Mouse (Mus musculus): ENCODE data around the gene Cdh23.

Gene Cdh23

DNA sequence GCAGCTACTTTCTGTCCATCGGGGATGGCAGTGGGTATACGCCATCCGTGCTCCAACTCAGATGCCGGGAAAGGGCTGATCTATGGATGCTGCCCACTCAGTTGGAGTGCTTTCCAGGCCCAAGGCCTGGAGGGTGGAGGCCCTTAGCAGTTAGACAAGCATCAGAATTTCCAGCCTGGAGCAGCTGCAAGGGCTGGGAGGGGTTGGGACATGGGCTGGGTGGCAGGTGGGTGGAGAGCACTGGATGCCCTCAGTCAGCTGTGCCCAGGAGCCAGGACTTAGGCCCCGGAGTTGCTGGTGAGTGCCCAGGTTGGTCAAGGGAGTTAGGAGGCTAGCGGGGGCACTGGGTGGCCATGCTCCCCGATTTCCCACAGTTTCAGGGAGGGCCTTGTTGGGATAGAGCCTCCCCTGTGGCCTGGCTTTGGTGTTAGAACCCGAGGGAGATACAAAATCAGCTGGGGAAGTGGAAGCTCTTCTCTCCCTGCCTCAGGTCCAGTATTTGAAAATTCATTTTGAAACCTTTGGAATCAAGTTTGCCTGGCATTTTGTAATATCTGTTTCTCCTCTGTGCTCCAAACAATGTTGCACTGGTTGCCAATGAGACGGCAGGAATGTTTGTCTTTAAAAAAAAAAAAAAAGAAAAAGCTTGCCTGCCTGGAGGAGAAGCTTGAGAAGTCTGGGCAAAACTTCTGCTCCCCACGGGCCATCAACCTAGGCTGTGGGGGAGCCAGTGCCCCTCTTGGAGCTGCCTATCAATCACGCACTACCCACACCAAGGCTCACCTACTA lies 295.6 kb downstream of the Cdh23 start:
- no peak for ATAC-seq (ENCODE audit: low TSS enrichment)

DNA sequence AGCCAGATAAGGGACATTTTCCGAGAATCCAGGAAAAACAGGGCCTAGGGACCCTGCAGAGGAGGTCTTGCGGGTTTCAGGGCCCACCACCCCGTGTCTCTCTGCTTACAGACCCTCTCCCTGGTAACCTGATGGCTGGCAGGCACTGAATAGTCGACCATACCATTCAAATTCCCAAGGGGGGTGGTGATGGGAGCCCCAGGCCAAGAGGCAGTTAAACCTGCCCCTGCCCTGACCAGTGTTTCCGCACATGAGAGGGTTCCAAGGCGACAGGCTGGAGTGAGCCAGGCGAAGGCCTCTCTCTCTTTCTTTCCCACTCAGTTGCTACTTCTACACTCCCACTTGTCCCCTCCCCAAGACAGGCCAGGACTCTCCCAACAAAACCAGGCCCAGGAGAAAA lies 296.8 kb downstream of the Cdh23 start, which contains the start of gene Gm17455:
TSS of gene Gm17455 (plus strand) at position 278 of the 400 bp plus-strand sequence.
- ATAC-seq (ENCODE audit: low TSS enrichment), result no peak

DNA sequence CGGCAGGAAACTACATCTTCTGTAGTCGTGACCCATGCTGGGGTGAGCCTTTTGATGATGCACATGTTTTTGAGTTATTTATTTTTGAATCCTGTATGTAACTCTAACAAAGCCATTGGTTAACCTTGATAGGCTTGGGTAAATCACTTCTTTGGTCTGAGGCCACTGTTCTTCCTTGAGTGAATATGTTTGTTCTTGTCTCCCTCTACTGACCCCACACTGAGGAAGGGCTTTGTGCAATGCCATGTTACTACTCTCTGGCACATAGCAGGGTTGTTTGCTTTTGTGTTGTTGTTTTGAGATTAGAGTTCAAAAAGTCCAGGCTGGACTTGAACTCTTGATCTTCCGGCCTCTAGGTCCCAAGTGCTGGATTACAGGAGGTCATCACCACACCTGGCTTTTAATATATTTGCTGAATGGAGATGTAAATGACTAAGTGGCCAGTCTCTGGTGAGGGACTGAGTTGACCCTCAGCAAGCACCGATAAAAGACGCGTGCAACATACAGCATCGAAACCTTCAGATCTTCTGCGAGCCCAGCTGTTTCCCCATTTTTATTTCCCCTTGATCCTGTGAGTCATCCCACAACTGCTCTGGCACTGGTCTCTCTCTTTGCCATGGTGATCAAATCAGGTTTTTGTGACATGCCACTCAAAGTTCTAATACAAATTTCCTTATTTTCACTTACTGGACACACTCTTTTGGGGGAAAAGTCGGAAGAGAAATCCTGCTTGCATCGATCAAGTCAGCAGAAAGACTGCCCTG lies 298.1 kb downstream of the Cdh23 start:
- no peak for ATAC-seq (ENCODE audit: low TSS enrichment)

DNA sequence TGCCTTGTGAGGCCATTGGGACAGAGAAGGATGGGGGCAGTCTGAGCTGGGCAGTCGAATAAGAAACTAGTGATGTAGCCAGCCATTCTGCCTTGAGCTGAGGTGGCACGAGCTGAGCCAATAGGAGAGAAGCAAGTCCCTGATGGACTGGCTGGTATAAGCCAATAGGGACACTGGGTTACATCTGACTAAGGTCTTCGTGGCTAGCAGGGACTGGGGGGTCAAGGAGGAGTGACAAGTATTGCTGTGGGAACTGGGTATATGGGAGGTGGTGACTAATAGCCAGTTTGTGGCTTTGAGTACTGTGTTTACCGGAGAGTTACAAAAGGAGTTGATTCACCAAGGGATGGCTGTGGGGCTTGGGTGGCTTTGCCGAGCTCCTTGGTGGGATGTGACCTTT lies 300.7 kb downstream of the Cdh23 start:
- ATAC-seq (ENCODE audit: low TSS enrichment), result no peak

DNA sequence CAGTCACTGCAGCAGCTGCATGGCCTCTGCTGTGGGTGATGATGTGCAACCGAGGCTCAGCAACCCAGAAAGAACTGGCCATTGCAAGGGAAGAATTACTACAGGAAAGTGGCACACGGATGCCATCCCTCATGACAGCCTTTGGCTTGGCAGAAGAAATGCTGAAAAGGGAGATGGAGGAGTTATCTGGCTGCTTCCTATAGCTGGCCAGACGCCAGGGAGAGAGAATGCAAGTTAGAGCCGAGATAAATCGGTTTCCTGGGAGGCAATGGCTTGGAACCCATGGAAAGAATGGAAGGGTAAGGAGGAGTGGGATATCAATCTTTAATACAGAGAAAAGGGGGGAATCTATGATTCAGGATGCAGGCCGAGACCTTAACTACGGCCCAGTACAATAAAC lies 301.4 kb downstream of the Cdh23 start:
- ATAC-seq (ENCODE audit: low TSS enrichment), result peak; percentile 44; the same call in 1 of the 2 replicates

DNA sequence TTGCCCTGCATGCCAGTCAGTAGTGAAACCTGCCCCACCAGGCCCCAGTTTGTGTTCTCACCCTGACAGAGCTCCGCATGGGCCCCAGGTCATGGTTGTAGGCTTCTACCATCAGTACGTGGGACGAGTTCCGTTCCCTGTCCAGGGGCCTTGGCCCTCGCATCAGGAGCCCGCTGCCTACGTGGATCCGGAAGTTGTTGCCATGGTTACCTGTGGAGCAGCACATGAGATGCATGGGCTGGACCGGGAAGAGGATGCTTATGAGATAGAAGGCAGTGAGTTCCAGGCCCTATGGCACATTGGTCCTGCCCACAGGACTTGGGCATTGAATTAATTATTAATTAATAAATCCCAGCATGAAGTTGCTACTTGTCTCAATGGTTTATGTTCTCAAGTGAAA lies 304.6 kb downstream of the Cdh23 start:
- ATAC-seq (ENCODE audit: low TSS enrichment), result no peak

DNA sequence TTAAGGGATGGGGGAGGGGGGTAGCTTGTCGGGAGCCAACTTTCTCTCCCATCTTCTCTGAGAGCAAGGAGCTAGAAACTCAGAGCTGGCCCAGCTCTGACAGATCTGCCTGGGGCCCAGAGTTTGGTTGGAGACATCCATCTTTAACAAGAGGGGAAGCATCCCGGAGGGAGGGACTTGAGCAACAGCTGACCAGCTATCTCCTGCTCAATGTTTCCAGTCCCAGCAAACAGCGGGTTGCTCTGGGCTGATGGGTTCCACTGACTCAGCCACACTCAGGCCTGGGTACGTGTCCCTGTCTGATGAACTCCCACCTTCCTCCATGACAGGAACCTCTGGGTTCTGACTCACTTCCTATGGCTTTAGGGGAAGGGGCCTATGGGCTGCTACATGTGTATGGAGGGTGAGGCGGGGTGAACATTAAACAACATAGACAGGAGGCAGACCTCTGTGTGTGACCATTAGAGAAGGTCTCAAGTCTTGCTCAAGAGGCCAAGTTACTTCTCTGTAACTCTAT lies 305.3 kb downstream of the Cdh23 start:
- ATAC-seq (ENCODE audit: low TSS enrichment), result no peak

DNA sequence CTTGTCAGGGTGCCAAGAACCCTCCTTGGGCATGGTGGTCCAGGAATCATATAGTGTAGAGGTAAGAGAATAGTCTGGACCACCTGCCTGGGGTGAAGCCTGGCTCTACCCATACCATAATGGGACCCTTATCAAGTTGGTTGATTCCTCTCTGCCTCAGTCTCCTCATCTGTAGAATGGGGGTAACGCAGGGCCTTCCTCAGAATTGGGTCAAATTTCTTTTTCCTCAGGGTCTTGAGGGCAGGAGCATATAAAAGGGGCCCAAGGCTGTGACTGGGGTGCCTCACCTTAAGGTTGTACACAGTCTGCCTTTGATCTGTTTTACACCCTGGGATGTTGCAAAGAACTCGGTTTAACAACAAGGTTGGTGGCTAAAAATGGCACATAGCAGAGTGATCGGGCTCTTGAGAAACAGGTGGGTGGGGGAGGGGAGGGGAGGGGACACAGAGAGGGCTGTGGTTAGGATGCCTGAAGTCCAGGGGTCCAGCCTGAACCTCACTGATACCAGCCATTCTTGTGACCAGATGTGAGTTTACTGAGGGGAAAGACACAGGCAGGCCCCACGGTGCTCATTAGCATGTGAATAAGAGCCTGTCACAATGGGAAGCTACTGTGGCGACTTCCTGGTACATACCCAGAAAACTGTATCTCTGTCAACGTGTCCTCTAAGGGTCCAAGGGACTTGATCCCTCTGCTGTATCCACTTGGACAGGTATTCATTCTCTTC lies 305.9 kb downstream of the Cdh23 start:
- ATAC-seq (ENCODE audit: low TSS enrichment), result no peak

DNA sequence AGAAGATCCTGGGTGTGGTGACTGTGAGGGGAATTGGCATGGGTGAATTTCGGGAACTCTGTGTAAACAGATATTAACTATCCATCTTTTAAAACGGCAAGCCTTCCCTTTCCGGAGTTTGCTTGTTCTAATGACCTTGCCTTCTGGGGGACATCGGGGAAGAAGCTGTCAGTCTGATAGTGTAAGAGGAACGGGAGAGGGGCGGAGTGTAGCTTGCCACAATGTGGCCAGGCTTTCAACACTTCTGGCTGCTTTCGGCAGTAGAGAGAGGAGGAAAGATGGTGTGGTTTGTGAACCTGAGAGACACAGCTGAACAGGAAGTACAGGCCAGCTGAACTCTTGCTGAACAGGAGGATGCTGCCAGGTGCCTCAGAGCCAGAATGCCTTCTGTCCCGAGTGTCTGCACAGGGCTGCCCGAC lies 306.8 kb downstream of the Cdh23 start:
- no peak for ATAC-seq (ENCODE audit: low TSS enrichment)

DNA sequence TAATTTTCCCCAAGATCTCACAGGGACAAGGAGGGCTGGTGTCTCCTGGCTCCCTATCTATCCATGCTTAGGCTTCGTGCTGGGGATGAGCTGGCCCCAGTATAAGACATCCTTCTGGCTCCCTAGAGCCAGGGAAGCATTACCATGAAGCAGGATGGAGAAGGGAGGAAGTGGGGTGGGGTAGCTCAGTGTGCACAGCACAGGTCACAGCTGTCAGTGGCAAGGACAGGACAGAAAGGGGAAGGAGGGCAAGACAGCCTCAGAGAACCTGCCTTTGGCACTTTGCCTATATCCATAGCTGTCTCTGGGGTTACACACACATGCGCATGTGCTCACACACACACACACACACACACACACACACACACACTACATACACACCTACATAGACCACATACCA lies 308.0 kb downstream of the Cdh23 start:
- ATAC-seq (ENCODE audit: low TSS enrichment), result no peak

DNA sequence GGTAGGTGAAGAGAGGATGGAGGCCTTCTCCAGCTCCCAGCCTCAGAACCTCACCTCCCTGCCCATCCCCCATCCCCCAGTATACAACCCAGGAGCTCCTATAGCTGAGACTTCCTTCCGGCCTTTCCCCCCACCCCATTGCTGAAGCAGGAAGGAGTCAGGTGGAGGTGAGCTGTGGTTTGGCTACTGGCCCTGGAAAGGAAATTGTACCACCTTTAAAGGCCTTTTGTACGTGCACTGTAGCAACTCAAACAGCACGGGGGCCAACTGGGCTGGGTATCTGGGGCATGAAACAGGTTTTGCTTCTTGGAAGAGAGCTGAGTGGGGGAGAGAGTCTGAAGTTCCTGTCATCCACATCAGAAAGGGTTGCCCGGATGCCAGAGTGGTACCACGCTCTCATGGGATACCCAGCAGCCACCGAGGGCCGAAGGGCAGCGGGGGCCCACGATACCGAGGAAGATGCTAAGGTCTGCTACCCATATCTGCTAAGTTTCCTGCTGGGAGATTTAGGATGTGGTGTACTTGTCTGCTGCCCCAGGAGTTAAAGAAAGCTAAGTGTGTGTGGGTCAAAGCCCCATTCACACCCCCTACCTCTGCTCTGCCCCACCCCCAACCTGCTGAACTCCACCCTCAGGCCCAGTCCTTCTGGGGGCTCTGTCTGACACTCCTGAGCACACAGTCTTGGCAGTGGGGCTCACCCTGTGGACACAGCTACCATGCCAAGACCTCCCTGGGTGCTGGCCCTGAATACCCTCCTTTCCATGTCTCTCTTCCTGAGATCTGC lies 315.0 kb downstream of the Cdh23 start:
- no peak for ATAC-seq (ENCODE audit: low TSS enrichment)

DNA sequence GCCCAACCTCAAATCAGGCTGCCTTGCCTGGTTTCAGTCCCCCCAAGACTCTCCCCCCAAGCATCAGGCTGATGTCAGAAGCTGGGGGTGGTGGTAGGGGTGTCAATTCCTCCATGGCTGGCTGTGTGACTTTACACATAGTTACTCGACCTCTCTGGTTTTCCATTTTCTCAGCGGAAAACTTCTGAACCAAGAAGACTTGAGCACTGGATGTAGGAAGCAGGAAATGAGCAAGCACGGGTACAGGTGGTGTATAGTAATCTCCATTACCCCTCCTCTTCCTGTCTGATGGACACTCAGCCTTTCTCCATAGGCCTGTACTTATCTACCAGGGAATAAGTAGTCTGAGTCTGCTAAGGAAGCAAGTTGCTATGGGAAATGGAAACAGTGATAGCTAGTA lies 316.1 kb downstream of the Cdh23 start:
- no peak for ATAC-seq (ENCODE audit: low TSS enrichment)

DNA sequence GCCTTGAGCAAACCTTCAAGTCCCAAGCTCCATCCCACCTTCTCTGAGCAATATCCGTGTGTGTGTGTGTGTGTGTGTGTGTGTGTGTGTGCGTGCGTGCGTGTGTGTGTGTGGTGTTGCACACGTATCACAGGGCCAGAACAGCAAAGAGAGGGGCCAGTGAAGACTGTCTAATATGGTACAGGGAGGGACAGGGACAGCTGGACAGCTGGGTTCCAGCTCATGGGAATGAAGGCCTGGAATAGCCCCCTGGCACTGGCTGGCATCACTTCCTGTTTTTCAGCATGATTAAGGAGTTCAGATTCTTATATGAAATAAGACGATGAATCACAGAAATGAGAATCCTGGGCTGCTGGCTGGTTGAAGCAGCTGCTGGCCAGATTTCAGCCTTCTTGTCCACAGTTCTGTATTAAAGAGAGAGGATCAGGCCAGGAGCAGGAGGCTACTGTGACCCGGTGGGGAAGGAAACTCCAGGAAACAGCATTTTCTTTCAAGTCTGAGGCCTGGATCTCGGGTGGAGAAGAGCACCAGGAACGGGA lies 316.8 kb downstream of the Cdh23 start:
- ATAC-seq (ENCODE audit: low TSS enrichment), result no peak

DNA sequence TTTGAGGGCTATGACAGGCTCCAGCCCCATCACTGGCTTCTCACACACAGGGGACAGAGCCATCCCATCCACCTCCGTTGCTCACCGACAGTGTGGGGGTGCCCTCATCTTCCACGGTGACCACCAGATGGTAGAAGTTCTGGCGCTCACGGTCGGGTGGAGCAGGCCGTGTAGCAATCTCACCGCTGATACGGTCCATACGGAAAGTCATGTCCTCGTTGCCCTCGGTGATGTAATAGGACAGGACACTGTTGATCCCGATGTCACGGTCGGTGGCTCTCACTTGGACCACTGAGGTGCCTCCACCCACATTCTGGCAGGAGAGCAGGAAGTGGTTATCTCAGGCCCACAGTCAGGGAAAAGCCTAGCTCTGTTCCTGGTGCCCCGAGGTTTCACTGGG lies 319.6 kb downstream of the Cdh23 start:
- ATAC-seq (ENCODE audit: low TSS enrichment), result no peak

DNA sequence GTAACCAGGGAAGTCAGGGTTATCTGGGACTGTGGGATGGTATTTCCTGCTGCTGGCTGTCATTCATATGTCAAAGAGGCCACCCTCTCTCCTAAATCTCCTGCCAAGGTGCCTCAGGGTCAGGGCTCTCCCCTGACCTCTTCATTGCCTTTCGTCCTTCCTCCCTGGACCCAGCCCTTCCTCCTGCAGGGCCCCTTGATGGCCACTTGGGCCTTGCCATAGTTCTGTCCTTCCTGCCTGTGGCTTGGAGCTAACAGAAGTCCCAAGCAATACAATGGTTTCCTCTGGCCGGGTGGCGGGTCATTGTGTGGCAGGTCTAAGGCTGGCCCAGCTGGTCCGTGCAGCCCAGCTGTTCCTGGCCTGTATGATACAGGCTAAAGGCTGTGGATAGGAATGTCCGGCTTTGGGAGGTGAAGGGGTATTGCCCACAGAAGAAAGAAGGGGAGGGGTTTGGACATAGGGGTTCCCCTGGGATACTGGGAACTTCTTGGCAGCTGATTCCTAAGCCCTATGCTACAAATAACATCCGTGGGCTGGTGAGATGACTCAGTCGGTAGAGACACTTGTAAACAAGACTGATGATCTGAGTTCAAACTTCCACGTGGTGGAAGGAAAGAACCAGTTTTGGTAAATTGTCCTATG lies 322.2 kb downstream of the Cdh23 start:
- peak; percentile 48; the same call in 1 of the 2 replicates for ATAC-seq (ENCODE audit: low TSS enrichment)

DNA sequence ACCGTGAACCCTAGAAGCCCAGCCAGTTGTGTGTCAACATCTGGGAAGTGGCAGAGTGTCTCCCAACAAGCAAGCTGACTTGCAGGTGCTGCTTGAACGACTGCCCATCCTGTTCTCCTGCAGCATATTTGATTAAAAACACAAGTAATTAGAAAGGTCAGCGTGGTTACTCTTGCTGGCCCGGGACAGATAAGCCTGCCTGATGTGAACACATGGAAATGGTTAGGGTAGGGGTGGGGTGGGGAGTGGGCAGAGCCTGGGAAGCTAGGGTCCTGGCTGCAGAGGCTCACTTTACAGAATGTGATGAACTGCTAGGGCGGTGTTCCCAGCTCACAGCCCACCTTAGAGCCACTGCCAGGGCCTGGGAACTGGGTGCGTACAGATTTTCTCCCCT lies 322.8 kb downstream of the Cdh23 start:
- no peak for ATAC-seq (ENCODE audit: low TSS enrichment)

DNA sequence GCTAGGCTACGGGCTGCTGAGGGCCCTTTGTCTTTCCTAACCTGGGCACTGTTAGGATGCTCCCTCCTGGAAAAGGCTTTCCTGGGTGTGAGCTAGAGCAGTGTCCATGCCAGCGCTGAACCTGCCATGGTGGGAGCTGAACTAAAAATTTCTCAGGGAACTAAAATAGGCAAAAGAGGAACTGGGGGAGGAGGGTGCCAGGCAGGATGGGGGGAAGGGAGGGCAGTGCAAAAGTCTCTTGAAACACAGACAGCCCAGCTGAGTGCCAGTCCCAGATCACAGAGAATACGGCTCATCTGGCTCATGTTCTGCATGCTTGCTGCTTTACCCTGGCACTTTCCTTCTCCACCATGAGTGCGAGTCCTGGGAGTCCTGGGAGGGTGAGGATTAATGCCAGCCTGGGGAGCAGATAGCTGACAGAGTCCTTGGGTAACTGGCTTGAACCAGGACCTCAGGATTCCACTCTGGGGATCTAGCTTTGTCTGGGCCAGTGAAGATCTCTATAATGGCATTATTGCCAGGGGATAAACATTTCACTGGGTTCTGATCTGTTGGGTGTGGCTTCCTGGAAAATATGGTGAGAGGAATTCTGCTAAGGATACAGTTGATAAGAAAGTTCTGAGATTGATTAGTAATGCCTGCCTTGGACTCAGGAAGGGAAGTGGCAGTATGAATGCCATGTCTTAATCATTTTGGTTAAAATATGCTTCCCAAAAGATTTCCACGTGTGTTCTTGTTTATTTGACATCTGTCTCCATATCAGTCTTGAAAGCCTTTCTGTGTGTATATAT lies 324.5 kb downstream of the Cdh23 start:
- no peak for ATAC-seq (ENCODE audit: low TSS enrichment)

DNA sequence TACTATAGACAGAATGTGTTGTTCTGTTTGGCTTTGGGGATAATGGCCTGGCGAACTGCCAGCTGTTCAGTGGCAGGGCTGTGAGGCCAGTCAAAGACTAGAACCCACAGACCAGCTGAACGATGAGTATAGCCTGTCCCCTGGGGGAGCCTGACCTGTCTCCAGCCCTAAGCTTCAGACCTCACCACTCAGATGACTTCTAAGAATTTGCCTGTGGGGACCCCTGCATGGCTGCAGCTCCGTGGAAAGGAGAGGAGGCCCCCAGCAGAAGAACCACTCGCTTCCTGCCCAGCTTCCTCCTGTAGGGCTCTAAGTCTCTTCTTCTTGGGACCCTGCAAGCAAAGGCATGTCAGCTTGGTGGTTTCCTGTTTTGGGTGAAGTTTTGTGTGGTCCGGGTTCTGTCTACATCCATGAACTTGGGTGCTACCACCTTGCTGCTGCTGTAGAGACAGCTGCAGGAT lies 325.7 kb downstream of the Cdh23 start:
- no peak for ATAC-seq (ENCODE audit: low TSS enrichment)

DNA sequence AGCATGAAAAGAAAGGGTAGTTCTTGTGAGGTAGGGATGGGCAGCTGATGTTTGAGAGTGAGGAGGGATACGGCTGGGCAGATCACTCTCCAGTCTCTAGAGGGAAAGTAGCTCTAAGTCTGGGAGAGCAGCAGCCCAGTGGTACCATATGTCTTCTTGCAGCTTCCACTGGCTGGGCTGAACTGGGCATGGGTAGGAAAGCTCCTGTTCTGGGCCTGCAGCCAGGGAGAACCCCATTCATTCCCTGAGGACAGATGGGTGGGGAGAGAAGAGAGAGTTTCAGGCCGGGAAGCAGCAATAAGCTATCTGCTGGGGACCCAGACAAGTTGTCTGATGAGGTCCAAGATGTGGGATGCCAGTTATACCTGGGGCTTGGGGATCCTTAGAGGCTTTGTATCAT lies 326.2 kb downstream of the Cdh23 start:
- peak; percentile 72 for ATAC-seq (ENCODE audit: low TSS enrichment)

DNA sequence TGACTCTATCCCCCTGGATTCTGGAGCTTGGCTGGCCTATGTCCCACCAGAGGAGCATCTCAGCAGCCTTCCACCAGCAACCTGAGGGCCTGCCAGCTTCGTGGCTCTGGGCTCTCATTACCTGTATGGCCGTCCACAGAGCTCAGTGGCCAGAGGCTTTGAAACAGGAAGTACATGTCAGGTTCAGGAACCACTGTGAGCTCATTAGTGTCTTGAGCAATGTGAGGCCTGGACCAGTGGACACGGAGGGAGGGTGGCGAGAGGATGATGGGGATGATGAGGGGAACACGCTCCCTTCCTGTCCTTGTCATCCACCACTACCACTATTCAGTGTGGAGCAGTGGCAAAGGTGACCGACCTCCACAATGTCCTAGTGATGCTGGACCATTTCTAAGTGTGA lies 326.9 kb downstream of the Cdh23 start:
- ATAC-seq (ENCODE audit: low TSS enrichment), result no peak
